Mouse (Mus musculus) embryonic facial prominence, embryonic 10.5 days (tissue): ENCODE measurements around the gene Micu2. TPM values are rescaled to one million over a fixed set of nuclear protein-coding genes. Genes with fewer than 3 reads are reported as not detected.
"Not testable (repeated sequence)": the region's sequence is repeated elsewhere in the genome, so short reads cannot be mapped to it uniquely, and the experiment has no call there.

Source experiments
- DNase-seq: peaks from one replicate; pipeline ENCODE4 v3.0.0-alpha.2; 2017; ENCODE audit warnings: low spot score
- H3K27ac ChIP-seq: fragments of 300-500 bp; sonication (generic); replicated peaks from 2 replicates; pipeline ENCODE4 v1.5.1; 2016; ENCODE audit warnings: mild to moderate bottlenecking
- H3K27me3 ChIP-seq: fragments of 300-500 bp; sonication (generic); replicated peaks from 2 replicates; pipeline ENCODE4 v1.6.1; 2016; ENCODE audit warnings: low read depth, mild to moderate bottlenecking; ENCODE audit not compliant: poor library complexity, severe bottlenecking
- H3K36me3 ChIP-seq: fragments of 300-500 bp; sonication (generic); replicated peaks from 2 replicates; pipeline ENCODE4 v1.6.1; 2016; ENCODE audit warnings: mild to moderate bottlenecking, moderate library complexity
- H3K4me1 ChIP-seq: fragments of 300-500 bp; sonication (generic); 2 replicates; pipeline ENCODE4 v1.6.1; 2016
- H3K4me3 ChIP-seq: fragments of 300-500 bp; sonication (generic); 2 replicates; pipeline ENCODE4 v1.5.1; 2016; ENCODE audit warnings: mild to moderate bottlenecking, moderate library complexity
- H3K9me3 ChIP-seq: fragments of 300-500 bp; sonication (generic); 2 replicates; pipeline ENCODE4 v1.6.1; 2016; ENCODE audit warnings: mild to moderate bottlenecking
- WGBS: fragments of 180-500 bp; shearing (Covaris S2); methylation state at CpG from one replicate; pipeline ENCODE4 v1.1.7; 2016; 5-methylcytosine and 5-hydroxymethylcytosine counted together
- polyA plus RNA-seq: library from polyadenylated mRNA; unstranded; fragments of >200 nt; fragmentation: Nextera tagmentation; extraction: Ambion mirVana; gene quantifications from 2 replicates; pipeline ENCODE4 v1.2.1, GENCODE M21; 2016

Gene Micu2
- polyA plus RNA-seq, 1 experiment from 2014 or later, result 63.0 TPM

DNA sequence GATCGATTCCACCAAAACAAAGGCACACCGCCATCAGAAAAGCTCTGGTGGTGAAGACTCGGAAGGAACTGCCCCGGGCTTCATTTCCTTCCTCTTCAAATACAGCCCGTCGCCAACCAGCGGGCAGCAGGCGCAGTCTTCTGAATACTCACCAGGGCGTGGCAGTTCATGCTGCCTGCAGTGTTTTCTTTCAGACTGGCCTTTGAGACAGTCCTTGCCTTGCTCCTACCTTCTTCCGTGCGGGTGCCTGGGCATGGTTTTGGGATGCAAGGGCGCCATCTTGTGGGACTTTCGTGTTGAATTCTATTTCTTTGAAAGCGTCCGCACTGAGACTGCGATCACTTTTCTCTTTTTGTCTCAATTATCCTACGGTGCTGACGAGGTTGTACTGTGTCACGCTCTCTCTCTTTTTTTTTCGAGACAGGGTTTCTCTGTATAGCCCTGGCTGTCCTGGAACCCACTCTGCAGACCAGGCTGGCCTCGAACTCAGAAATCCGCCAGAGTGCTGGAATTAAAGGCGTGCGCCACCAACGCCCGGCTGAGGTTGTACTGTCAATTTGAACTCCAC, 88.5 kb downstream of the Micu2 start:
- Histone ChIP-seq H3K4me1 (peaks cover 5% of the 10 kb centered on the region; the same call in 1 of the 2 replicates), H3K4me3 (peak overlapping the region; percentile 49), H3K36me3 (peaks cover 9% of the 10 kb centered on the region), H3K9me3 (no peaks in the 10 kb centered on the region), H3K27ac (peak overlapping the region; percentile 75), H3K27me3 (no peaks in the 10 kb centered on the region)
- 22% methylated on average over 26 of the region's 26 CpGs for WGBS
- DNase-seq, result peak; percentile 87

DNA sequence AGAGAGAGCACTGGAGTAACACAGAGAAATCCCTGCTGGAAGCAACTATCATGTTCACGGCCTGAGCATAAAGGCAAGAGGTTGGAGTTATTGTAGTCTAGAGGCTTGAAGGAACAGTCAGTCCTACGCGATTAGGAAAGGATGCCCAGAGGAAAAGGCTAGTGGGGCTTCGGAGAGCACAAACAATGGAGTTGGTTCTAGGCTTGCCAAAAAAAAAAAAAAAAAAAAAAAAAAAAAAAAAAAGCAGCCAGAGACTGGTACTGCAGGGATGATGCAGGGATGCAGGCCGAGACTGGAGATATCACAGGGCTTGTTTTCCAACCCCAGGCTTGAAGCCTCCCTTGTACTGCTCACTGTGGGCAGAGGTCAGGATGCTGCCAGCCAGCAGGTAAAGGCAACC, 89.8 kb downstream of the Micu2 start:
- Histone ChIP-seq H3K27me3 (no peaks in the 10 kb centered on the region), H3K27ac (no peak overlapping the region), H3K4me3 (no peak overlapping the region), H3K9me3 (no peaks in the 10 kb centered on the region), H3K4me1 (peaks cover 5% of the 10 kb centered on the region; the same call in 1 of the 2 replicates), H3K36me3 (no peaks in the 10 kb centered on the region)
- 80% methylated on average over 5 of the region's 5 CpGs for WGBS
- no peak for DNase-seq

DNA sequence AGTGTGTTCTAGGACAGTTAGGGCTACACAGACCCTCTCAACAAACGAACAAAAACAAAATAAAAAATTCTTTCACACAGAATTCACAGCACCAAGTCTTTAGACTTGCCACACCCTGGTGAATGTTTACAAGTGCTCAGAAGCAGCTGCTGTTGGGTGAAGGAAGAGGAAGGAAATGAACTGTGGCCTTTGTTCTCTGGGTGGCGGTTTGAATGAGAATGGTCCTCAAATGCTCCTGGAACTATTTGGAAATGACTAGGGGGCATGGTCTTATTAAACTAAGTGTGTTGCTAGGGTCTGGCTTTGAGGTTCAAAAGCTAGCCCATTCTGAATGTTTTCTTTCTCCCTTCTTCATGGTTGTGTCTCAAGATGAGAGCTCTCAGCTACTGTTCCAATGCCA, 90.6 kb downstream of the Micu2 start:
- Histone ChIP-seq H3K4me1 (peaks cover 5% of the 10 kb centered on the region; the same call in 1 of the 2 replicates), H3K27ac (no peak overlapping the region), H3K4me3 (no peak overlapping the region), H3K36me3 (no peaks in the 10 kb centered on the region), H3K27me3 (no peaks in the 10 kb centered on the region), H3K9me3 (no peaks in the 10 kb centered on the region)
- no peak for DNase-seq
- WGBS, result 69% methylated on average over 2 of the region's 2 CpGs

DNA sequence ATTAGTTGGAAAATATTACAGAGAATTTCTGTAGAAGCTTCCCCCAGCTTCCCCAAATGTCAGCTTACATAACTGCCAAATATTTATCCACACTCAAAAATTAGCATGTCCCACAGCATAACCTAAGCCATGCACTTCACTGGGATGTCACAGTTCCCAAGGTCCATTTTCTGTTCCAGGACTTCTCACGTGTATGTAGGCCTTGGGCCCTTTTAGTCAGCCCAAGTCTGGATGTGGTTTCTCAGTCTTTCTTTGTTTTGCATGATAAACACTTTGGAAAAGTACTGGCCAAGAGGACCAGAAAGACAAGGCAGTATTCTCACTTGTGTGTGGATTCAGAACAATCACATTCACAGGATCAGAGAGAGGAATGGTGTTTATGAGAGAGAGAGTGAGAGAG, 97.1 kb downstream of the Micu2 start:
- no peaks in the 10 kb centered on the region for H3K27me3 ChIP-seq
- WGBS, result 63% methylated on average over 1 of the region's 1 CpGs
- no peaks in the 10 kb centered on the region for H3K9me3 ChIP-seq
- no peak overlapping the region for H3K4me3 ChIP-seq
- H3K36me3 ChIP-seq, result no peaks in the 10 kb centered on the region
- no peaks in the 10 kb centered on the region for H3K4me1 ChIP-seq
- DNase-seq, result no peak
- no peak overlapping the region for H3K27ac ChIP-seq

DNA sequence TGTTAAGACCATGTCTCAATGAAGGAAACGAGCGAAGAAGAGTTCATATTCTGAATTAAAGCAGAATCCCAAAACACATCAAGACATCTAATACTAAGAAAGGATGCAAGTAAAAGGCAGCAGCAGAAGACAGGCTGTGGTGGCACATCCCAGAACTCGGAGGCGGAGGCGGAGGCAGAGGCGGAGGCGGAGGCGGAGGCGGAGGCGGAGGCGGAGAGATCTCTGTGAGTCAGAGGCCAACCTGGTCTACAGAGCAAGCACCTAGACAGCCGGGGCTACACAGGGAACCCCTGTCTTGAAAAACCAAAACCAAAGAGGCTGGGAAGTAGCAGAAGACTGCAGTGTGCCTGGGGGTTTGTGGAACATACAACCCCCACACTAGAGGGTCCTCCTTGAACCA, 102.2 kb downstream of the Micu2 start:
- no peak for DNase-seq
- no peaks in the 10 kb centered on the region for H3K9me3 ChIP-seq
- H3K4me3 ChIP-seq, result no peak overlapping the region
- H3K4me1 ChIP-seq, result no peaks in the 10 kb centered on the region
- H3K27me3 ChIP-seq, result no peaks in the 10 kb centered on the region
- 94% methylated on average over 12 of the region's 12 CpGs for WGBS
- no peak overlapping the region for H3K27ac ChIP-seq
- no peaks in the 10 kb centered on the region for H3K36me3 ChIP-seq

DNA sequence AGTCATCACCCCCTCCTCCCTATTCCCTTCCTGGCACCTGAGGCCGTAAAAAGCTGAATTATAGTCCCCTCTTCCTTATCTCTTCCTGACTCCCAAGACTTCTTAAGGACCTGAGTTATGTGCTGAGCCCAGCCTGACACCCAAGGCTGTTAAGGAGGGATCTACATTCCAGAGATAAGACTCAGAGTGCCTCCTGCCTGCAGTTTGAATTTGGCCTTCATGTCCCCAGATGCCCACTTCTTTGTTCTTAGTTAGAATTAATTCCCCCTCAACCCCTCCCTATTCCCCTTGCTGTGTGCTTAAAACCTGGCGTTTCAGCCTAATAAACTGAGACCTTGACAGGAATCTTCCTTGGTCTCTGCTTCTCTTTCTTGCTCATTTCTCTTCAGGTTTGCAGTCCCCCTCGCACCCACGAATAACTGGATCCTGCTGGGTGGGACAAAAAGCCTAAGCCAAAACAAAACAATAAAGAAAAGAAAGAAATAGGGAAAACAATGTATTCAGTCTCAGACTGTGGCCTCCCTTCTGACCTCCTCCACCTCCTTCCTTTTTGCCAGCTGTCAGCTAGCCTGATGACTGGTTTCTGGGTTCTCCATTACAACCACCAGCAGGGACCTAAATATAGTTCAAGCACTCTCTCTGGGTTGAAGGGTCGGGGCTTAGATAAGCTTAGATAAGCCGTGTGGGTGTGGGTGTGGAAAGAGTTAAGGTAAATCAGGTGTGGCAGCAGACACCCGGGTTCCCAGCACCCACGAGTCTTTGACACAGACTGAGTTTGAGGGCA, 102.8 kb downstream of the Micu2 start:
- not testable (repeated sequence) for H3K4me1 ChIP-seq, H3K27ac ChIP-seq, H3K27me3 ChIP-seq, H3K36me3 ChIP-seq, DNase-seq, H3K4me3 ChIP-seq, H3K9me3 ChIP-seq
- WGBS, result 78% methylated on average over 8 of the region's 8 CpGs

DNA sequence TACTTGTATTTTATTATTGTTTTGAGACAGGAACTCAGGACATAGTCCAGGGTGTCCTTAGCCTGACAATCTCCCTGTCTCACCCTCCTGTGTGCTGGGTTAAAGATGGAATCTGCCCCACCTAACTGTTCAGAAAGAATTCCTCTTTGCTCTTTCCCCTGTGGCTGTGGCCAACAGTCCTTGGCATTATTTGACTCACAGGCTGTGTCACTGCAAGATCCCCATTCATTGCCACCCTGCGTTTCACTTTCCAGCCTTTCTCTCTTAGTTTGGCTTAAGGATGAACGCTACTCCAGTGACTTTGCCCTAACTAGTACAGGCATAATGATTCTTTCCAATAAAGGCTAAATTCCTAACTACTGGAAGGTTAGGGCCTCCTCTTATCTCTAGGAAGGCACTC, 104.7 kb downstream of the Micu2 start:
- Histone ChIP-seq H3K27ac (no peak overlapping the region), H3K4me1 (peaks cover 5% of the 10 kb centered on the region; the same call in 1 of the 2 replicates), H3K36me3 (no peaks in the 10 kb centered on the region), H3K27me3 (no peaks in the 10 kb centered on the region), H3K9me3 (no peaks in the 10 kb centered on the region), H3K4me3 (no peak overlapping the region)
- no peak for DNase-seq
- WGBS, result 87% methylated on average over 2 of the region's 2 CpGs

DNA sequence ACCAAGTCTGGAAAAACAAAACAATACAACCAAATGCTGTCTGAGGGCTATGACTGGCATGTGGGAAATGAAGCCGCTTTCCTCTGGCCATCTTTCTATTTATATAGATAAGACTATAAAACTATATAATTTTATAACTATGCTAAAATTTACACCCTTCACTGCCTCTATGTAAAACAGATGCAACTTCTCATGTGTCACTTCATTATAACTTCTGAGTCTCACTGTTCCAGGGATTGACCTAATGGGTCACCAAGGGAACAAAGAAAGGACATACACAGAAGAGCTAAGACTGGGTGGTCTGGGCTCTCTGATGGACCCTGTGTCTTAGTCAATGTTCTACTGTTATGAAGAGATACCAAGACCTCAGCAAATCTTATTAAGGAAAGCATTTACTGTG, 106.1 kb downstream of the Micu2 start:
- H3K9me3 ChIP-seq, result no peaks in the 10 kb centered on the region
- H3K36me3 ChIP-seq, result peaks cover 3% of the 10 kb centered on the region; the same call in 1 of the 2 replicates
- H3K27ac ChIP-seq, result no peak overlapping the region
- DNase-seq, result no peak
- WGBS, result 90% methylated on average over 1 of the region's 1 CpGs
- H3K4me1 ChIP-seq, result peaks cover 11% of the 10 kb centered on the region
- H3K27me3 ChIP-seq, result no peaks in the 10 kb centered on the region
- no peak overlapping the region for H3K4me3 ChIP-seq

DNA sequence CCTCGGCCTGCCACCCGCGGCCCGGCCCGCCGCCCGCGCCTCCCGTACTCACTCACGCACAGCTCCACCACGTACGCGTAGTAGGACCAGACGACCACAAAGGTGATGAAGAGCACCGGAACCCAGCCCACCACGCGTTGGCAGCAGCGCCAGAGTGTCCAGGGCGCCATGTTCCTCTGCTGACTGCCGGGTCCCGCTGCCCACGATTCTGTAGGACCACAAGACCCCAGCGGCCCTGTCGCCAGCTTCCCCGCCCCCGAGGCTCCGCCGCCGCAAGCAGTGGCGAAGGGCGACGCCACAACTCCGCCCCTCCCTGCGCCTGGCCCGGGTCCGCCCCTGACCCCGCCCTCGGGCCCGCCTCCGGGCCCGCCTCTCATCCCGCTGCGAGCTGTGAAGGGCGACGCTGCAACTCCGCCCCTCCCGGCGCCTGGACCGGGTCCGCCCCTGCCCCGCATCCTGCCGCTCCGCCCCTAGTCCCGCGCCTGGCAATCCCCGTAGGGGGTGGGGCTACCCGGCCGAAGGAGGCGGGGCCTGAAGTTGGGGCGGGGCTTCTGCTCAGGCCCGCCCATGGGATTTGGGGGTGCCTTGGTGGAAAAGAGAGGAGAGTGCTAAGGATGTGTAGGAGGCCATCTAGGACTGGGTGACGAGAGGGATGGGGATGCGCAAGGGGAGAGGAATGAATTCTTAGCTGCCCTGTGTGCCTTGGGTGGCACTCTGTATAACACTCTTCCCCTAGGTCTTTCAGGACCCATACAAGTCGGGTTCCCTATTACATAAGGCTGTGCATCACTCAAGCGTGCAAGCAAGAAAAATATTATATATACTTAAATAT, 108.8 kb downstream of the Micu2 start, which contains the start of gene Zdhhc20:
TSS of gene Zdhhc20 (minus strand) at position 266 of the 832 bp plus-strand sequence.
- Histone ChIP-seq H3K4me1 (peaks cover 13% of the 10 kb centered on the region), H3K27ac (peak within 1 kb of the TSS; percentile 96), H3K27me3 (no peaks in the 10 kb centered on the region), H3K9me3 (no peaks in the 10 kb centered on the region), H3K36me3 (peaks cover 11% of the 10 kb centered on the region), H3K4me3 (peak within 1 kb of the TSS; percentile 98)
- peak; percentile 99 for DNase-seq
- WGBS, result 3% methylated on average over 65 of the region's 65 CpGs

DNA sequence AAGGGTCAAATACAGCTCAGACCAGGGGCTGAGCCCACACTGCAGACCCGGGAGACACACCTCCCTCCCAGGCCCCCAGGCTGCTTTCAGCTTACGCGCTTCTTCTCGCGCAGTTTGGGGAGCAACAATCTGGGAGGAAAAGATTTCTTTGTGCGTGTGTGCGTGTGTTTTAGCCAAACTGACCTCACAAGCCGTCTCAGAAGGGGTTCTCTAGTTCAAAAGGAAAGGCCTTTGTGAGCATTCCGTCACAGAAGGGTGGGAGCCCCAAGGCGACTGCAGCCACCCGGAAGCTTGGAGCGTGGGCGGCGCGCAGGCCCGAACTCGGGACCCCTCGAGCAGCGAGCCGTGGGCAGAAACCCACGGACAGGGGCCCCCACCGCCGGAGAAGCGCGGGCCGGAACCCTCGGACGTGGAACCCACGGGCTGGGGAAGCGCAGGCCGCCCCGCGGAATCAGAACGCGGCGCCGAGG, 109.5 kb downstream of the Micu2 start:
- H3K4me3 ChIP-seq, result peak overlapping the region; percentile 98
- H3K36me3 ChIP-seq, result peaks cover 18% of the 10 kb centered on the region
- under 1% methylated on average over 37 of the region's 37 CpGs for WGBS
- DNase-seq, result peak; percentile 72
- H3K9me3 ChIP-seq, result no peaks in the 10 kb centered on the region
- H3K4me1 ChIP-seq, result peaks cover 13% of the 10 kb centered on the region
- H3K27ac ChIP-seq, result peak overlapping the region; percentile 96
- H3K27me3 ChIP-seq, result no peaks in the 10 kb centered on the region

DNA sequence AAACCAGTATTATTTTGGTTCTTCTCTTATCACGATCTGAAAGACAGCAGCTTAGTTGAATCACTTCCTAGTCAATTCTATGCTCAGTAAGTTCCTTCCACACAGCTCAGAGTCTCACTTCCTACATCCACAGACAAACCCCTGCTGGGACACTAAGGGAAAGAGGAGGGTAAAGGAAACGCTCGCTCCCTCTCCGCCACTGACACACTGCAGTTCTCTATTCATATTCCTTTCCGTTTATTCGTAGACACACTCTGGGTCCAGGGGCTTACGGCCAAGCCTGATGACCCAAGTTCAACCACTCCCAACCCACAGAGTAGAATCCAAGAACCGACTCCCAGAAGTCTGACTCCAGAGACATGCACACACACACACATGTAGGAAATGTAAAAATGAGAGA, 111.9 kb downstream of the Micu2 start:
- no peak for DNase-seq
- WGBS, result 89% methylated on average over 8 of the region's 8 CpGs

DNA sequence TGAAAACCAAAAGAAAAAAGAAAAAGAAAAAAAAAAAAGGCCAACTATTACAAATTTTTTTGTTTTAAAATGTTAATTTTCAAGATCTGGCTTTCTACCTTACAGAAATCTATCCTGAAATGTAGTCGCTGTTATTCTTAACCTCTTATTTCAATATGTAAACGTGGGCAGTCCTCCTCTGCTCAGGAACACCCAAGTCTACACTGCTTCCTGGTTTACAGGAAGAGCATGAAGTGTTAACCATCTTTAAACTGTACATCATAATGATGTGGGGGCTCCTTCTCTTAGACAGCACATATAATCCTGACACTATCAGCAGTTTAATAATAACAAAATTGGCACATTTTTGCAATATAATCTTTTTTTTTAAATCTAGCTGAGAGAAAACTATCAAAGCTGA, 113.0 kb downstream of the Micu2 start:
- H3K4me1 ChIP-seq, result peaks cover 18% of the 10 kb centered on the region
- H3K4me3 ChIP-seq, result no peak overlapping the region
- H3K36me3 ChIP-seq, result peaks cover 21% of the 10 kb centered on the region
- no peaks in the 10 kb centered on the region for H3K9me3 ChIP-seq
- 88% methylated on average over 2 of the region's 2 CpGs for WGBS
- H3K27ac ChIP-seq, result no peak overlapping the region
- DNase-seq, result no peak
- no peaks in the 10 kb centered on the region for H3K27me3 ChIP-seq

More for the DNA sequence above, 111.9 kb downstream of the Micu2 start:
- Histone ChIP-seq H3K36me3 (peaks cover 21% of the 10 kb centered on the region), H3K9me3 (no peaks in the 10 kb centered on the region), H3K27ac (no peak overlapping the region), H3K27me3 (no peaks in the 10 kb centered on the region), H3K4me1 (peaks cover 16% of the 10 kb centered on the region), H3K4me3 (no peak overlapping the region)
